Mouse (Mus musculus) MN1 (cell line): ENCODE data around the gene Ppp6c.
A peak's percentile ranks its signal among the peaks of the same experiment; 100 is the strongest.
"Not testable (repeated sequence)": the region's sequence is repeated elsewhere in the genome, so short reads cannot be mapped to it uniquely, and the experiment has no call there.

Experiments
- DNase-seq: peaks from one replicate; pipeline ENCODE4 v3.0.0-alpha.2; 2016; ENCODE audit warnings: low spot score

Gene Ppp6c

GRCm38 (mm10) chr2:39226019-39226640 is at the start of gene Ppp6c:
TSS of gene Ppp6c (minus strand) at chr2:39226451.
- peak; percentile 99 for DNase-seq

GRCm38 (mm10) chr2:39268357-39268756 is 42.1 kb upstream of the Ppp6c start:
- DNase-seq, result no peak

GRCm38 (mm10) chr2:39252275-39252674 is 26.0 kb upstream of the Ppp6c start:
- DNase-seq, result not testable (repeated sequence)

GRCm38 (mm10) chr2:39246862-39247261 is 20.6 kb upstream of the Ppp6c start:
- DNase-seq, result not testable (repeated sequence)

GRCm38 (mm10) chr2:39226731-39227130 is 480 bp upstream of the Ppp6c start:
- DNase-seq, result no peak

- DNase-seq, result peak; percentile 33
Measured at GRCm38 (mm10) chr2:39225331-39226018, 776 bp downstream of the Ppp6c start.

- peak; percentile 34 for DNase-seq
Measured at GRCm38 (mm10) chr2:39224621-39225020, 1.6 kb downstream of the Ppp6c start.

- DNase-seq, result no peak
Measured at GRCm38 (mm10) chr2:39220010-39220409, 6.2 kb downstream of the Ppp6c start.

- no peak for DNase-seq
Measured at GRCm38 (mm10) chr2:39219034-39219433, 7.2 kb downstream of the Ppp6c start.

GRCm38 (mm10) chr2:39217150-39217549 is 9.1 kb downstream of the Ppp6c start:
- DNase-seq, result no peak

- DNase-seq, result no peak
Measured at GRCm38 (mm10) chr2:39210738-39211137, 15.5 kb downstream of the Ppp6c start.

GRCm38 (mm10) chr2:39203359-39203758 is 22.9 kb downstream of the Ppp6c start:
- no peak for DNase-seq

GRCm38 (mm10) chr2:39194809-39195208 is 31.4 kb downstream of the Ppp6c start:
- DNase-seq, result no peak

GRCm38 (mm10) chr2:39190561-39191056 is 35.6 kb downstream of the Ppp6c start, which contains the start of gene Scai:
TSS of gene Scai (minus strand) at chr2:39190734.
- peak; percentile 99 for DNase-seq

GRCm38 (mm10) chr2:39189961-39190560 is 36.2 kb downstream of the Ppp6c start:
- no peak for DNase-seq

- DNase-seq, result no peak
Measured at GRCm38 (mm10) chr2:39185942-39186341, 40.3 kb downstream of the Ppp6c start.

- DNase-seq, result no peak
Measured at GRCm38 (mm10) chr2:39183587-39183986, 42.7 kb downstream of the Ppp6c start.

- DNase-seq, result no peak
Measured at GRCm38 (mm10) chr2:39160996-39161395, 65.3 kb downstream of the Ppp6c start.

- peak; percentile 9 for DNase-seq
Measured at GRCm38 (mm10) chr2:39157916-39158315, 68.3 kb downstream of the Ppp6c start.

- DNase-seq, result no peak
Measured at GRCm38 (mm10) chr2:39156821-39157220, 69.4 kb downstream of the Ppp6c start.

GRCm38 (mm10) chr2:39150943-39151342 is 75.3 kb downstream of the Ppp6c start:
- DNase-seq, result no peak

GRCm38 (mm10) chr2:39148075-39148474 is 78.2 kb downstream of the Ppp6c start:
- no peak for DNase-seq

GRCm38 (mm10) chr2:39146469-39146868 is 79.8 kb downstream of the Ppp6c start:
- DNase-seq, result no peak
